Mouse (Mus musculus): ENCODE measurements around the gene Il2rg.

GRCm38 (mm10) chrX:101288432-101288831, 20.4 kb upstream of the Il2rg start:
- TF ChIP-seq CTCF (IDR thresholded peaks at IDR 0.05) (no peak), EP300 (IDR thresholded peaks at IDR 0.05) (no peak)

Data from lung, postnatal 0 days (tissue).